Mouse (Mus musculus): ENCODE results near the gene Ginm1. TPM values are rescaled to one million over a fixed set of nuclear protein-coding genes. Genes with fewer than 3 reads are reported as not detected.

Ginm1 gene
- polyA plus RNA-seq, 1 experiment: 22.2 TPM

DNA sequence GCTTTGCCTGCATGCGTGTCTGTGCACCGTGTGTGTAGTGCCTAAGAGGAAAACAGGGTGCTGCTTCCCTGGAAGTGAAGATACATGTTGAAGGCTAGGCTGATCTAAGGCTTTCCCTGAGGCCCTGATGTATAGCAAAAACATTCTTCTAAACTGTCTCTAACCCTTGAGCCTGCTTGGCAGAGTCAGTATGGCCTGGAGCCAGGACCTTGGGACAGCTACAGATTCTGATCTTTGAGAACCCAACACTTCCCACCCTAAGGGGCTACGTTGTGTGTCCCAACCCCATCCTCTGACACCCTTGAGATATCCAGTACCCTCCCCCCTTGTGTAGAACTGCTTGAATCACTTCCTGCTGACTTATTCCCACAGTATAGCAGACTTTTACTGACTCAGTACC is 14.3 kb downstream of the Ginm1 start:
- TF ChIP-seq POLR2A (IDR thresholded peaks at IDR 0.05; ENCODE audit: insufficient read length, low read depth): no peak
- TF ChIP-seq TCF3 (IDR thresholded peaks at IDR 0.05; ENCODE audit: insufficient read length, low read depth): no peak
- TF ChIP-seq MAX (IDR thresholded peaks at IDR 0.05; ENCODE audit: low read depth): no peak
- TF ChIP-seq POLR2AphosphoS2 (IDR thresholded peaks at IDR 0.05; ENCODE audit: insufficient read length, low read depth): no peak
- H3ac ChIP-seq (ENCODE audit: control insufficient read depth, insufficient read length): no peak overlapping the region
- no peaks in the 10 kb centered on the region for H3K27me3 ChIP-seq (ENCODE audit: control insufficient read depth, insufficient read depth, insufficient read length)
- H3K4me3 ChIP-seq: no peak overlapping the region
- peaks cover 8% of the 10 kb centered on the region for H3K79me2 ChIP-seq (ENCODE audit: control insufficient read depth, insufficient read depth)
- no peak overlapping the region for H3K4me2 ChIP-seq (ENCODE audit: low read depth)
- peaks cover 5% of the 10 kb centered on the region for H3K36me3 ChIP-seq (ENCODE audit: control insufficient read depth, insufficient read depth)

DNA sequence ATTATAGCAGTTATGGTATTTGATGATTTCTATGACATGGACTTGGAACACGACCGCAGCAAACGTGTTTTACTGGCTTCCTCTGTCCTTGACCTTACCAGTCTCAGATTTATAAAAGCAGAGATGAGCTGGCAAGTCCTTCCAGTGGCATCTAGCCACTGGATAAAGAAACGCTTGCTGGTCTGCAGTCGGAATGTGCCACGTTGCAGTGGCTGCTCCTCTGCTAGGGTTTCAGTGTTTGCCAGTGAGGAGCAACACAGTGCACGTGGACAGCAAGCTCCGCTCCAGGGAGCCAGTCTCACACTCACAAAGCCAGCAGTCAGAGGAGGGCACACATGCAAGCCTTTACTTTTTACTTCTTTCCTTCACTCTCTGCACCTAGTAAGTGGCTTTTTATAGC is 17.2 kb downstream of the Ginm1 start:
- Histone ChIP-seq H3K4me3 (no peak overlapping the region), H3K36me3 (ENCODE audit: control insufficient read depth, insufficient read depth) (peaks cover 28% of the 10 kb centered on the region), H3K27me3 (ENCODE audit: control insufficient read depth, insufficient read depth, insufficient read length) (no peaks in the 10 kb centered on the region), H3K79me2 (ENCODE audit: control insufficient read depth, insufficient read depth) (peaks cover 8% of the 10 kb centered on the region), H3ac (ENCODE audit: control insufficient read depth, insufficient read length) (no peak overlapping the region), H3K4me2 (ENCODE audit: low read depth) (no peak overlapping the region)
- TF ChIP-seq E2F4 (IDR thresholded peaks at IDR 0.05; ENCODE audit: insufficient read depth) (no peak), USF1 (IDR thresholded peaks at IDR 0.05; ENCODE audit: low read depth) (no peak), POLR2A (IDR thresholded peaks at IDR 0.05; ENCODE audit: insufficient read length, low read depth) (no peak), SRF (IDR thresholded peaks at IDR 0.05; ENCODE audit: control insufficient read depth, insufficient read length, low read depth) (no peak), CEBPB (IDR thresholded peaks at IDR 0.05; ENCODE audit: insufficient read depth, poor library complexity, severe bottlenecking) (no peak), MAX (IDR thresholded peaks at IDR 0.05; ENCODE audit: low read depth) (no peak)

- Histone ChIP-seq H3K79me2 (ENCODE audit: control insufficient read depth, insufficient read depth) (peaks cover under 1% of the 10 kb centered on the region), H3K4me3 (no peak overlapping the region), H3K36me3 (ENCODE audit: control insufficient read depth, insufficient read depth) (peaks cover 32% of the 10 kb centered on the region), H3K27me3 (ENCODE audit: control insufficient read depth, insufficient read depth, insufficient read length) (no peaks in the 10 kb centered on the region), H3ac (ENCODE audit: control insufficient read depth, insufficient read length) (no peak overlapping the region), H3K4me2 (ENCODE audit: low read depth) (no peak overlapping the region)
- TF ChIP-seq POLR2A (IDR thresholded peaks at IDR 0.05; ENCODE audit: insufficient read length, low read depth) (no peak), CEBPB (IDR thresholded peaks at IDR 0.05; ENCODE audit: insufficient read depth, poor library complexity, severe bottlenecking) (no peak), MYOD1 (IDR thresholded peaks at IDR 0.05; ENCODE audit: control insufficient read depth in 1 of 3, insufficient read length in 2 of 3, low read depth in 2 of 3) (no peak)
Measured at GRCm38 (mm10) chr10:7772769-7773168, 19.9 kb downstream of the Ginm1 start.

DNA sequence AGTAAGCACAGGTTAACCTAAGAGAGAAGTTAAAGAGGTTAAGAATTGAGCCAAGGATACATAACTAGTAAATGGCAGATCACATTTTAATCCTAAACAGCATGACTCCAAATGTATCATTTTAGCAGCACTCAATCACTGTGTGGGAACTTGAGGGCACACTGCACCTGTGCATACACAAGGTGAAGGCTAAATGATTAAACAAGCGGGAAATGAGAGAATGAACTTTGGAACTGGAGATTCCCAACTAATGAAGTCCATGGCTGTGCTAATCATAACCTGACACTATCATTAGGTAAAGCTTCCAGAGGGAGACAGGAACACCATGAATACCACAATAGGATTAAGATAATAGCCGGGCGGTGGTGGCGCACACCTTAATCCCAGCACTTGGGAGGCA is 20.3 kb downstream of the Ginm1 start:
- TF ChIP-seq MYOG (IDR thresholded peaks at IDR 0.05; ENCODE audit: control insufficient read depth in 1 of 3, insufficient read depth in 1 of 3, insufficient read length in 2 of 3, low read depth in 2 of 3): no peak
- TF ChIP-seq REST (IDR thresholded peaks at IDR 0.05; ENCODE audit: insufficient read depth, insufficient read length): no peak
- no peak for TF ChIP-seq CEBPB (IDR thresholded peaks at IDR 0.05; ENCODE audit: insufficient read depth, poor library complexity, severe bottlenecking)
- TF ChIP-seq USF1 (IDR thresholded peaks at IDR 0.05; ENCODE audit: low read depth): no peak
- no peak for TF ChIP-seq SRF (IDR thresholded peaks at IDR 0.05; ENCODE audit: control insufficient read depth, insufficient read length, low read depth)
- TF ChIP-seq MAX (IDR thresholded peaks at IDR 0.05; ENCODE audit: low read depth): no peak
- TF ChIP-seq POLR2A (IDR thresholded peaks at IDR 0.05; ENCODE audit: insufficient read length, low read depth): no peak
- no peak for TF ChIP-seq E2F4 (IDR thresholded peaks at IDR 0.05; ENCODE audit: insufficient read depth)
- no peak for TF ChIP-seq TCF12 (IDR thresholded peaks at IDR 0.05; ENCODE audit: insufficient read depth, poor library complexity, severe bottlenecking)
- no peak for TF ChIP-seq POLR2AphosphoS2 (IDR thresholded peaks at IDR 0.05; ENCODE audit: insufficient read length, low read depth)
- Histone ChIP-seq H3K27me3 (ENCODE audit: control insufficient read depth, insufficient read depth, insufficient read length) (no peaks in the 10 kb centered on the region), H3K36me3 (ENCODE audit: control insufficient read depth, insufficient read depth) (peaks cover 32% of the 10 kb centered on the region), H3K79me2 (ENCODE audit: control insufficient read depth, insufficient read depth) (no peaks in the 10 kb centered on the region), H3ac (ENCODE audit: control insufficient read depth, insufficient read length) (no peak overlapping the region), H3K4me3 (no peak overlapping the region), H3K4me2 (ENCODE audit: low read depth) (no peak overlapping the region)

DNA sequence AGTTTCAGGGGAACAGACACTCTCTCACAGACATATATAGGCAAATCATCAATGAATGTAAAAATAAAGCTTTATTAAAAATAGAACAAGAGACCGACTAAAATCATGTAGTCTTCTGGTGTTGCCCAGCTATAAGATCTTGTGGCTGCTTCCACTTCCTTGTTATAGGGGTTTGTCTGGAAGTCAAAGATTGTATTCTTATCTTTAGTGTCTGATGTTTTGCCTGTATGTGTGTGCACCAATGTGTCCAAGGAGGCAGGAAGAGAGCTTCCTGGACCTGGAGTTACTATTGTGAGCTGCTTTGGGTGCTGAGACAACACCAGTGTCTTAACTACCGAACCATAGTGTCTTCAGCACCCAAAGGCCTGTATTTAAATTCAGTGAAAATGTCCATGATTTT is 35.1 kb downstream of the Ginm1 start:
- no peak overlapping the region for H3ac ChIP-seq (ENCODE audit: control insufficient read depth, insufficient read length)
- no peaks in the 10 kb centered on the region for H3K79me2 ChIP-seq (ENCODE audit: control insufficient read depth, insufficient read depth)
- H3K27me3 ChIP-seq (ENCODE audit: control insufficient read depth, insufficient read depth, insufficient read length): no peaks in the 10 kb centered on the region
- H3K36me3 ChIP-seq (ENCODE audit: control insufficient read depth, insufficient read depth): peaks cover 22% of the 10 kb centered on the region
- no peak overlapping the region for H3K4me3 ChIP-seq
- no peak overlapping the region for H3K4me2 ChIP-seq (ENCODE audit: low read depth)
- TF ChIP-seq CEBPB (IDR thresholded peaks at IDR 0.05; ENCODE audit: insufficient read depth, poor library complexity, severe bottlenecking): no peak
- no peak for TF ChIP-seq E2F4 (IDR thresholded peaks at IDR 0.05; ENCODE audit: insufficient read depth)
- TF ChIP-seq POLR2AphosphoS2 (IDR thresholded peaks at IDR 0.05; ENCODE audit: insufficient read length, low read depth): no peak
- no peak for TF ChIP-seq POLR2A (IDR thresholded peaks at IDR 0.05; ENCODE audit: insufficient read length, low read depth)
- no peak for TF ChIP-seq SRF (IDR thresholded peaks at IDR 0.05; ENCODE audit: control insufficient read depth, insufficient read length, low read depth)
- no peak for TF ChIP-seq MYOD1 (IDR thresholded peaks at IDR 0.05; ENCODE audit: control insufficient read depth in 1 of 3, insufficient read length in 2 of 3, low read depth in 2 of 3)
- no peak for TF ChIP-seq TCF3 (IDR thresholded peaks at IDR 0.05; ENCODE audit: insufficient read length, low read depth)
- no peak for TF ChIP-seq MAX (IDR thresholded peaks at IDR 0.05; ENCODE audit: low read depth)
- no peak for TF ChIP-seq REST (IDR thresholded peaks at IDR 0.05; ENCODE audit: insufficient read depth, insufficient read length)
- no peak for TF ChIP-seq TCF12 (IDR thresholded peaks at IDR 0.05; ENCODE audit: insufficient read depth, poor library complexity, severe bottlenecking)
- TF ChIP-seq MYOG (IDR thresholded peaks at IDR 0.05; ENCODE audit: control insufficient read depth in 1 of 3, insufficient read depth in 1 of 3, insufficient read length in 2 of 3, low read depth in 2 of 3): no peak
- TF ChIP-seq USF1 (IDR thresholded peaks at IDR 0.05; ENCODE audit: low read depth): no peak
